Mouse (Mus musculus): ENCODE results near the gene Mrps14. TPM values are rescaled to one million over a fixed set of nuclear protein-coding genes. Genes with fewer than 3 reads are reported as not detected.

Gene Mrps14
- 170 and 202 TPM in 2 replicates for polyA plus RNA-seq (2015; fragmentation: Nextera tagmentation; extraction: Ambion mirVana)

DNA sequence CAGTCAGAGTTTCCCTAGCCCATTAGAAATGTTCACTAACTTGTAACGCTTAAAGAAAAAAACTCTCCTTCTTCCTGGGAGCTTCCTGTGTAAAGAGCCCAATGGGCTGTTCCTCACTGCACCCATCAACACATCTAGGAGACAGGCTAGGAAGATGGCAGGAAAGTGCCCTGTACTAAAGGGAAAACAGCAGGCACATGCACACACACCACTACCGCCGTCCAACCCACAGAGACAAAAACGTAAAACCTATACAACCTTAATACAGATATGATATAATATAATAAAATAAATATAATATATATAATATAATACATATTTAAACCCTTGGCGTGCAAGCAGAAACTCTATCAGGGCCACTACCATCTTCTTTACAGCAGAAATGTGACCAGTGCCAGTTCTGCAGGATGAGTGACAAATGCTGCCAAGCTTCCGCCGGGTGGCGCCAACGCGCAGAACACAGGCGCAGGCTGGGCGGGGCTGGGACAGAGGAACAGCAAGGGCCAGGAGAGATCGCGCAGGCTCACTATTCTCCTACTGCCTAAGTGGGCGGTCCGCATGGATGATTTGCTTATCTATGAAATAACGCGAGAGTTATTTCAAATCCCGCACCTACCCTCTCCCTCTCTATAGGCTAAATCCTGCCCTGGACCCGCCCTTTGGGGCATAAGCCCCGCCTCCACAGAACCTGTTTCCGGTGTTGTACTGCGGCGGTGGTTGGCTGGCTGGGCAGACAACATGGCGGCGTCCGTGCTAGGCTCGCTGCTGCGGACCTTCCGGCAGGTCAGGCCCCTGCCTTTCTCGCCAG is at the start of gene Mrps14:
TSS of gene Mrps14 (plus strand) at position 687 of the 808 bp plus-strand sequence.
- Histone ChIP-seq H3K27ac (peak within 1 kb of the TSS; percentile 83), H3K4me3 (peak within 1 kb of the TSS; percentile 86)
- WGBS: 6% methylated on average over 31 of the region's 31 CpGs

DNA sequence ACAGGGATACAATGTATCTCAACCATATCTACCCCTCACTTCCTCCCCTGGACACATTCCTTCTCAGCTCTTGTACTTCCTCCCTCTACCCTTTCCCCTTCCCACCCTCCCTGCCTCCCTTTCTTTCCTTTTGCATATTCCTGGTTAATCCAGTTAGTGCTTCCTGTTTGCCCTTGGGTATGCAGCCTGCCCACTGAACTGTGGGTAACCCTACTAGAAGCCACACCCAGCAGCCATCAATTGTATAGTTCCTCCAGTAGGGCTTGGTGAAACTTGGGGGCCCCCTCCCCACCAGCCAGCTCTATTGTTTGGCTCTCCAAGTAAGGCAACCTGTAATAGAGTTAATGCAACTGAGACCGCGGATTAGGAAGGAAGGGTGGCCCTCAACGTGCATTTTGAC is 49.4 kb upstream of the Mrps14 start:
- H3K4me3 ChIP-seq: no peak overlapping the region
- H3K36me3 ChIP-seq: no peaks in the 10 kb centered on the region
- H3K27ac ChIP-seq: no peak overlapping the region
- H3K27me3 ChIP-seq: no peaks in the 10 kb centered on the region
- 58% methylated on average over 3 of the region's 3 CpGs for WGBS
- ATAC-seq (replicated peaks; ENCODE audit: insufficient number of reproducible peaks, insufficient read depth, low FRiP score, low read depth): no peak
- no peak overlapping the region for H3K4me2 ChIP-seq
- no peak overlapping the region for H3K9ac ChIP-seq
- no peaks in the 10 kb centered on the region for H3K9me3 ChIP-seq (replicated peaks)
- H3K4me1 ChIP-seq (replicated peaks): no peaks in the 10 kb centered on the region

More for the DNA sequence above, at the start of gene Mrps14:
- peak within 1 kb of the TSS; percentile 80 for H3K4me2 ChIP-seq
- peaks cover 21% of the 10 kb centered on the region; the same call in 1 of the 2 replicates for H3K36me3 ChIP-seq
- peak; percentile 99 for ATAC-seq (replicated peaks; ENCODE audit: insufficient number of reproducible peaks, insufficient read depth, low FRiP score, low read depth)
- H3K9ac ChIP-seq: peak within 1 kb of the TSS; percentile 92
- H3K27me3 ChIP-seq: no peaks in the 10 kb centered on the region
- H3K4me1 ChIP-seq (replicated peaks): peaks cover 10% of the 10 kb centered on the region; the same call in 1 of the 2 replicates
- H3K9me3 ChIP-seq (replicated peaks): no peaks in the 10 kb centered on the region

DNA sequence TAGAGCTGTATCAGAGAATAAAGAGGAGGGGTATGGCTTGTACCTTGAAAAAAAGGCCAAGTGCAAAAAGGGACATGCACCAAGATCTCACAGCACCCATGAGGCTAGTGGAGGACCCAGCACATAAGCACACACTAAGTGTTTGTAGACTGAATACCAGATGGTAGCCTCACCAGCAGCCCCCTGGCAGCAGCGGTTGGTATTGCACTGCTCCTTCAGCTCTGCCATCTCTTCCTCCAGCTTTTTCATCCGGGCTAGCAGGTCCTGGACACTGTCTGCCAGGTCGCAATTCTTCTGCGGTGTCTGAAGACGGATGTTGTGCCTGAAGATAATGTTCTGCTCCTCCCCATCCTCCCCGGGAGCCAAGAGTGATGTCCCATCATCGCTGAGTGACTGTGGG is 47.7 kb upstream of the Mrps14 start:
- Histone ChIP-seq H3K9me3 (replicated peaks) (no peaks in the 10 kb centered on the region), H3K4me3 (no peak overlapping the region), H3K4me2 (no peak overlapping the region), H3K9ac (no peak overlapping the region), H3K4me1 (replicated peaks) (no peaks in the 10 kb centered on the region), H3K27ac (no peak overlapping the region), H3K36me3 (no peaks in the 10 kb centered on the region), H3K27me3 (no peaks in the 10 kb centered on the region)
- 68% methylated on average over 7 of the region's 7 CpGs for WGBS
- no peak for ATAC-seq (replicated peaks; ENCODE audit: insufficient number of reproducible peaks, insufficient read depth, low FRiP score, low read depth)

DNA sequence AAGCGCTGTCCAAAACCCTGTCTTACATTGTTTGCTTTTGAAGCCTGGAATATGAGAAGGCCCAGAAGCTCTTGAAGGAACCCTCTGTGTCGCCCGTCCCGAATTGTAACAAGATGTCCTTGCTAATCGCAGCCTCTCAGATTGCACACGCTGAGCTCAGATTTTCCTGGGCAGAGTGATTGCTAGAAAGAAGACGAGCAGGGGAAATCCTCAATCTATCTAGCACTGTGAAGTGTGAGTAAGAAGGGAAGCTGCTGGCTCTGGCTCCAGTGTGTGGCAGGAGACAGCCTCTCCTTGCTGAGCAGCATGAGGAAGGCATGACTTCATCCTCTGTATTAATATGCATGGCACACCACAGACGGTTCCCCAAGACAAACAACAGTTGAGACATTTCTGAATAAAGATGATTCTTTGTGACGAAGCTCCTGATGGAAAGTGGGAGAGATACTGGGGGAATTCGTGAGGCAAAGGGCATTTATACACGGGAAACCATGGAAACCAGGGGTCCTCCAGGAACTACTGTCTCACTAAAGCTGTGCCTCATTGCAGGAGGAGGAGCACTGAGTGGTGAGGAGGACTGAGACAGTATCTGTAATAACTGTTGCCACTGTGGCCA is 45.6 kb upstream of the Mrps14 start:
- H3K27ac ChIP-seq: no peak overlapping the region
- 56% methylated on average over 11 of the region's 11 CpGs for WGBS
- H3K4me2 ChIP-seq: no peak overlapping the region
- H3K9me3 ChIP-seq (replicated peaks): no peaks in the 10 kb centered on the region
- no peaks in the 10 kb centered on the region for H3K27me3 ChIP-seq
- no peak for ATAC-seq (replicated peaks; ENCODE audit: insufficient number of reproducible peaks, insufficient read depth, low FRiP score, low read depth)
- no peak overlapping the region for H3K9ac ChIP-seq
- no peak overlapping the region for H3K4me3 ChIP-seq
- H3K4me1 ChIP-seq (replicated peaks): no peaks in the 10 kb centered on the region
- H3K36me3 ChIP-seq: no peaks in the 10 kb centered on the region

DNA sequence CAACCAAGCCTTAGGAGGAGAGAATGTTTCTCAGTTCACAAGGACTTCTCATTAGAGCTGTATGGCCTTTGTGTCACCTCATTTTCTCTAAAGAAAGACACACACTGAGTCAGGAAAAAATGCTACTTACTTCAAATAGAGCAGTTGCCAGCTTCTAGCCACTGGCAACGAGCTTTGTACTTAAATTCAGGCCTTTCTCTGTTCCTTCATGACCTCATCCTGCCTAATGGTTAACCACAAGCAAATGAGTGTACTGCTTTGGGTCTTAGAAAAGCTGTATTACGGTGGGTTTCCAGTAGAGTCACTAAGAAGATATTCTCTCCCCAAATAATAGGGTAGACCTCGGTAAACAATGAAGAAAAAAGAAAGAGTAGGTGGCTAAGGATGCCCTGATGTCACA is 44.3 kb upstream of the Mrps14 start:
- Histone ChIP-seq H3K4me2 (no peak overlapping the region), H3K4me3 (no peak overlapping the region), H3K4me1 (replicated peaks) (no peaks in the 10 kb centered on the region), H3K9ac (no peak overlapping the region), H3K27ac (no peak overlapping the region), H3K27me3 (no peaks in the 10 kb centered on the region), H3K36me3 (no peaks in the 10 kb centered on the region), H3K9me3 (replicated peaks) (no peaks in the 10 kb centered on the region)
- WGBS: 58% methylated on average over 3 of the region's 3 CpGs
- ATAC-seq (replicated peaks; ENCODE audit: insufficient number of reproducible peaks, insufficient read depth, low FRiP score, low read depth): no peak

DNA sequence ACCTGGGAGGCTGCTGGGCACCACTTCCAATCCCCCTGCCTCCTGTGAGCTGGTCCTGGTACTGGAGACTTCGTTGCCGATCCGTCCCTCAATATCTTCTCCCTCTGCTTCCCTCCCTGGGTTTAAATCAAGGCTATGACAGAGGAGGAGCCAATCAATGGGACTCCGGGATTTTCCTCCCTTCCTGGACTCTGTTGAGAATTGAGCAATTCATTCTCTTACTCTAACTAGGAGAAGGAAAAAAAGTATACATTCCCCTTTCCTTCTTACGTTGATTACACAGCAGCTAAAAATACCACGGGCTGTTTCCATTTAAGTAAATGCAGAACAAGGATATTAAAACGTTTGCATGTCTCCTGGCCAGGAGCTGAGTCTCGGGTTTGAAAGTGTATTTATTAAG is 41.5 kb upstream of the Mrps14 start, which contains the start of gene Tnn:
TSS of gene Tnn (minus strand) at position 101 of the 400 bp plus-strand sequence.
- Histone ChIP-seq H3K27me3 (no peaks in the 10 kb centered on the region), H3K4me2 (no peak within 1 kb of the TSS), H3K9ac (no peak within 1 kb of the TSS), H3K36me3 (no peaks in the 10 kb centered on the region), H3K4me3 (no peak within 1 kb of the TSS), H3K9me3 (replicated peaks) (no peaks in the 10 kb centered on the region), H3K4me1 (replicated peaks) (no peaks in the 10 kb centered on the region), H3K27ac (no peak within 1 kb of the TSS)
- WGBS: 48% methylated on average over 8 of the region's 8 CpGs
- ATAC-seq (replicated peaks; ENCODE audit: insufficient number of reproducible peaks, insufficient read depth, low FRiP score, low read depth): no peak

DNA sequence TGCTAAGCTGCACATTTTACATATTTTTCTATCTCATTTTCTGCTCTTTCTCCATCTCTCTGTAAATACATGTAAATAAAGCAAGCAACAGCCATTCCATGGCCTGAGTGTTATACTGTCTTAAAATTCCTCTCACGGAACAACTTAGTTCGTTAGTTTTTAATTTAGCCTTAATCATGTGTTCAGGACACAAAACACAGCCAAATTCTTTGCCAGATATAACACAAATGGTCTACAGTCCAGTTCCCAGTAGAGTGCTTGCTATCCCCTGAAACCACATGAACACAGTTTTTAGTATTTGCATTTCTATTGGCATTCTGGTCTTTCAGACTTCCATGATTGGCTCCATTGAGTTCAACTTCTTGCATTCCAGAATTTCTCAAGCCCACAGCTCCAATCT is 36.8 kb upstream of the Mrps14 start:
- no peak overlapping the region for H3K4me2 ChIP-seq
- no peaks in the 10 kb centered on the region for H3K36me3 ChIP-seq
- no peak overlapping the region for H3K4me3 ChIP-seq
- H3K4me1 ChIP-seq (replicated peaks): no peaks in the 10 kb centered on the region
- no peak for ATAC-seq (replicated peaks; ENCODE audit: insufficient number of reproducible peaks, insufficient read depth, low FRiP score, low read depth)
- H3K27me3 ChIP-seq: no peaks in the 10 kb centered on the region
- no peaks in the 10 kb centered on the region for H3K9me3 ChIP-seq (replicated peaks)
- 86% methylated on average over 2 of the region's 2 CpGs for WGBS
- no peak overlapping the region for H3K9ac ChIP-seq
- H3K27ac ChIP-seq: no peak overlapping the region

DNA sequence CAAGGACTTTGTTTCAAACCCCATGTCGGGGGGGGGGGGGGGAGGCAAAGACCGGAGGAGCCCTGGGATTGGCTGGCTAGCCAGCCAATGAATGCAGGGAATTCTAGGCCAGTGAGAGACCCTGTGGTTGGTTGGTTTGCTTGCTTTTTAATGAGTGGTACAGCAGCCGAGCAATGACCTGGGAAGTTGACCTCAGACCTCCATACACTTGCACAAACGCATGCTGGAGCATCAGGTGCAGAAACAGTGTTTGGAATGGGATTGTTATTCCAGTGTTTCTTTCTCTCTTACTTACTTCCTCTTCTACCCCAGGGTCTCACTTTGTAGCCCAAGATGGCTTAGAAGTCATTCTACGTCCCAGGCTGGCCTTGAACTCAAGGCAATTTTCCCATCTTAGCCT is 28.4 kb upstream of the Mrps14 start:
- Histone ChIP-seq H3K4me2 (no peak overlapping the region), H3K36me3 (no peaks in the 10 kb centered on the region), H3K9ac (no peak overlapping the region), H3K4me1 (replicated peaks) (no peaks in the 10 kb centered on the region), H3K4me3 (no peak overlapping the region), H3K27ac (no peak overlapping the region), H3K27me3 (no peaks in the 10 kb centered on the region), H3K9me3 (replicated peaks) (no peaks in the 10 kb centered on the region)
- ATAC-seq (replicated peaks; ENCODE audit: insufficient number of reproducible peaks, insufficient read depth, low FRiP score, low read depth): no peak
- 70% methylated on average over 4 of the region's 5 CpGs for WGBS

DNA sequence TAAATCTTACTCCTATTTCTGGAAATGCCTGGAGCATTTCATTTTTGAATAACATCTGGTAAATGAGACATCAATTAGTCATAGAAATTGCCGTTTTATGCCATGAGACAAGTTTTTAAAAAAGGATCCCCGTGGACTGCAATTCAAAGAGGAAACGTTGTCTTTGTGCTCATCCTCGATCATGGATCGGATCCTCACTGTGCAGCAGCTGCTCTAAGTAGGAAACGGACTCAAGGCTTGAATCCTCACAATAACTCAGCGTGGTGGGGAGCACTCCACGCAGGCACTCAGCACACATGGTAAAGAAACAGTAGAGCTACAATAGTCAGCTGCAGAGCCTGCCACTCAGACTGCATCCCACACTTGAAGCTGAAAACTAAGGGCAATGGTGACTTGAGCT is 18.1 kb upstream of the Mrps14 start:
- H3K27me3 ChIP-seq: no peaks in the 10 kb centered on the region
- no peak overlapping the region for H3K27ac ChIP-seq
- no peaks in the 10 kb centered on the region for H3K36me3 ChIP-seq
- no peak overlapping the region for H3K9ac ChIP-seq
- ATAC-seq (replicated peaks; ENCODE audit: insufficient number of reproducible peaks, insufficient read depth, low FRiP score, low read depth): no peak
- 83% methylated on average over 8 of the region's 8 CpGs for WGBS
- H3K4me1 ChIP-seq (replicated peaks): no peaks in the 10 kb centered on the region
- H3K4me2 ChIP-seq: no peak overlapping the region
- no peaks in the 10 kb centered on the region for H3K9me3 ChIP-seq (replicated peaks)
- no peak overlapping the region for H3K4me3 ChIP-seq

DNA sequence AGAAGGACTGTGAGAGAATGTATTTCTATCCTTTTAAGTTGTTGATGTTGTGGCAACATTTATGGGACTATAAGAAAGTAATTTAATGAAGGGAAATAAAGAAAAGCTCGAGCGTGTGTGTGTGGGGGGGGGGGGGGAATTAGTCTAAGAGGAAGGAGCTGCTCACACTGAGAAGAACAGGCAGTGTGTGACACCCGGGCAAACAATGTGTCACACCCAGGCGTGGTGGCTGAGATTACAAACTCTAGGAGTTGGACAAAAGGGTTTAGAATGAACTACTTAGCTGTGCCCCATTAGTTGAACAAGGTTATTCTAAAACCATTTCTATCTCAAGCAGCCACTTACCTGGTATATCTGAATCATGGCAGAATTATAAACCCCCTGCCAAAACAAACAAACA is 13.8 kb upstream of the Mrps14 start:
- H3K36me3 ChIP-seq: no peaks in the 10 kb centered on the region
- H3K27ac ChIP-seq: no peak overlapping the region
- no peak overlapping the region for H3K4me2 ChIP-seq
- H3K4me3 ChIP-seq: no peak overlapping the region
- H3K4me1 ChIP-seq (replicated peaks): no peaks in the 10 kb centered on the region
- no peak for ATAC-seq (replicated peaks; ENCODE audit: insufficient number of reproducible peaks, insufficient read depth, low FRiP score, low read depth)
- H3K9ac ChIP-seq: no peak overlapping the region
- H3K9me3 ChIP-seq (replicated peaks): no peaks in the 10 kb centered on the region
- 49% methylated on average over 4 of the region's 4 CpGs for WGBS
- no peaks in the 10 kb centered on the region for H3K27me3 ChIP-seq

DNA sequence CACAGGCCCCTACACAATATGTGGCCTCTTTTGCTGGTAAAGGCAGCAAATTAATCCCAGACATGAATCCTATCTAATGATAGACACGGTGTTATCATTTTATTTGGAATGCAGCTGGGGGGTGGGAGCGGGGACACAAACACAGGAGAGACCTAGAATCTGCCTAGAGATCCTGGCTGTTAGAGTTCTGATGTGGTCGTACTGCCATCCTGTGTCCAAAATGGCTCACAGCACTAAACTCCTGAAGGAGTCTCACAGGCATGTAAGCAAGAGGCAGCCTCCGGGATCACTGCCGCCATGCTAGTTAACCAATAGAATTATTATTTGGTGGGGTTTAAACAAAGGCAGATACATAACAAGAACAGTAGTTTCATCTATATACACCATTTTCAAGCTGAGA is 10.5 kb upstream of the Mrps14 start:
- no peak overlapping the region for H3K4me3 ChIP-seq
- no peak for ATAC-seq (replicated peaks; ENCODE audit: insufficient number of reproducible peaks, insufficient read depth, low FRiP score, low read depth)
- H3K4me2 ChIP-seq: no peak overlapping the region
- no peaks in the 10 kb centered on the region for H3K9me3 ChIP-seq (replicated peaks)
- no peak overlapping the region for H3K27ac ChIP-seq
- H3K27me3 ChIP-seq: no peaks in the 10 kb centered on the region
- WGBS: 14% methylated on average over 5 of the region's 5 CpGs
- H3K36me3 ChIP-seq: no peaks in the 10 kb centered on the region
- H3K9ac ChIP-seq: no peak overlapping the region
- H3K4me1 ChIP-seq (replicated peaks): no peaks in the 10 kb centered on the region

DNA sequence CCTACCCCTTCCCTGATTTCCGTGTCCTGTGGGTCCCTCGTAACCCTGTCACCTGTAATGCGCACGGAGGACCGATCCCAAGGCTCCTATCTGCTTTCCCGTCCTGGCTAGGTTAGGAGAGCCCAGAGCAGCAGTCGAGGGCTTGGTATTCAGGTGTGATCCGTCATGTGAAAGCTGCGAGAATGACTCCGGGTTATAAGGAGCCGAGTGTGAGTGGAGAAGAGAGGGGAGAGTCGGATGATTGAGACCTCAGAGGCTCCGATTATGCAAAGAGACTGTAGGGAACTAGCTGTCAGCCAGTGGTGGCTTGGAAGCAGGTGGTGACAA is 285 bp downstream of the Mrps14 start:
- Histone ChIP-seq H3K9ac (peak overlapping the region; percentile 92), H3K27me3 (no peaks in the 10 kb centered on the region), H3K36me3 (peaks cover 24% of the 10 kb centered on the region), H3K4me3 (peak overlapping the region; percentile 86), H3K9me3 (replicated peaks) (no peaks in the 10 kb centered on the region), H3K4me1 (replicated peaks) (peaks cover 10% of the 10 kb centered on the region; the same call in 1 of the 2 replicates), H3K27ac (peak overlapping the region; percentile 83), H3K4me2 (peak overlapping the region; percentile 80)
- WGBS: under 1% methylated on average over 13 of the region's 13 CpGs
- no peak; the same call in 1 of the 2 replicates for ATAC-seq (replicated peaks; ENCODE audit: insufficient number of reproducible peaks, insufficient read depth, low FRiP score, low read depth)
